Mouse (Mus musculus) CD4-positive helper T cell, adult 2 months (primary cell): ENCODE results near the gene Traf3ip3.

ENCODE experiments used
- DNase-seq: peaks from one replicate; pipeline ENCODE4 v3.0.0-alpha.2; 2012; ENCODE audit warnings: low read depth, missing footprints, low spot score

The Traf3ip3 gene

GRCm38 (mm10) chr1:193129321-193129720 lies 72.2 kb downstream of the Traf3ip3 start:
- DNase-seq, result no peak

GRCm38 (mm10) chr1:193128055-193128454 lies 73.4 kb downstream of the Traf3ip3 start:
- DNase-seq, result no peak

- no peak for DNase-seq
Measured at GRCm38 (mm10) chr1:193125835-193126234, 75.7 kb downstream of the Traf3ip3 start.
